Mouse (Mus musculus): ENCODE results near the gene Ltn1. TPM values are rescaled to one million over a fixed set of nuclear protein-coding genes. Genes with fewer than 3 reads are reported as not detected.

The Ltn1 gene
- 15.2 and 16.7 TPM in 2 replicates for polyA plus RNA-seq (2012; rRNA removed)

GRCm38 (mm10) chr16:87432033-87432814 is at the start of gene Ltn1:
Gene Ltn1 (minus strand): TSS chr16:87432612.

GRCm38 (mm10) chr16:87454419-87455179 is 22.2 kb upstream of the Ltn1 start, which contains the start of gene Usp16:
Gene Usp16 (plus strand): TSS chr16:87454703.

GRCm38 (mm10) chr16:87440184-87440686 is 7.8 kb upstream of the Ltn1 start, which contains the start of gene Rwdd2b:
Gene Rwdd2b (minus strand): TSS chr16:87440573.

GRCm38 (mm10) chr16:87354075-87354583 is 78.3 kb downstream of the Ltn1 start, which contains the start of gene N6amt1:
Gene N6amt1 (plus strand): TSS chr16:87354185.

Other genes starting within 250 kb of the Ltn1 start
- 17.2 and 19.7 TPM in 2 replicates for gene N6amt1, start 78.4 kb downstream of the Ltn1 start, polyA plus RNA-seq (2012; rRNA removed)
- gene Rwdd2b, start 8.0 kb upstream of the Ltn1 start, polyA plus RNA-seq (2012; rRNA removed) = 9.0 and 9.1 TPM in 2 replicates
- gene Usp16, start 22.1 kb upstream of the Ltn1 start, polyA plus RNA-seq (2012; rRNA removed) = 57.5 and 58.9 TPM in 2 replicates
- 216 and 220 TPM in 2 replicates for gene Cct8, start 63.3 kb upstream of the Ltn1 start, polyA plus RNA-seq (2012; rRNA removed)
- gene Map3k7cl, start 120.7 kb upstream of the Ltn1 start, polyA plus RNA-seq (2012; rRNA removed) = 0.42 and 1.3 TPM in 2 replicates

All from central nervous system, embryonic 14 days (tissue).